Mouse (Mus musculus): ENCODE measurements around the gene Baz1b.

GRCm38 (mm10) chr5:135183131-135183861 is 3.8 kb upstream of the Baz1b start:
- TF ChIP-seq E2F4 (IDR thresholded peaks at IDR 0.05; ENCODE audit: insufficient read depth): no peak
- TF ChIP-seq MYOD1 (IDR thresholded peaks at IDR 0.05; ENCODE audit: control insufficient read depth in 1 of 3, insufficient read length in 2 of 3, low read depth in 2 of 3): no peak
- no peak for TF ChIP-seq CEBPB (IDR thresholded peaks at IDR 0.05; ENCODE audit: insufficient read depth, poor library complexity, severe bottlenecking)
- TF ChIP-seq TCF3 (IDR thresholded peaks at IDR 0.05; ENCODE audit: insufficient read length, low read depth): no peak
- TF ChIP-seq POLR2A (IDR thresholded peaks at IDR 0.05; ENCODE audit: insufficient read length, low read depth): no peak
- no peak for TF ChIP-seq USF1 (IDR thresholded peaks at IDR 0.05; ENCODE audit: low read depth)
- TF ChIP-seq MAX (IDR thresholded peaks at IDR 0.05; ENCODE audit: low read depth): no peak
- no peak for TF ChIP-seq TCF12 (IDR thresholded peaks at IDR 0.05; ENCODE audit: insufficient read depth, poor library complexity, severe bottlenecking)
- TF ChIP-seq MYOG (IDR thresholded peaks at IDR 0.05; ENCODE audit: control insufficient read depth in 1 of 3, insufficient read depth in 1 of 3, insufficient read length in 2 of 3, low read depth in 2 of 3): no peak
- no peak for TF ChIP-seq SRF (IDR thresholded peaks at IDR 0.05; ENCODE audit: control insufficient read depth, insufficient read length, low read depth)
- no peak for TF ChIP-seq REST (IDR thresholded peaks at IDR 0.05; ENCODE audit: insufficient read depth, insufficient read length)
- no peak for TF ChIP-seq POLR2AphosphoS2 (IDR thresholded peaks at IDR 0.05; ENCODE audit: insufficient read length, low read depth)

All from myocyte (in vitro differentiated cells).